Mouse (Mus musculus) cortical plate, adult 2 months (tissue): ENCODE measurements at regions not wholly inside any gene's neighbourhood (a gene's known extent, or its start where the extent isn't known, plus 50 kb on each side); places are given as distances from the start of the nearest gene placed in this dataset.

Source experiments
- CTCF ChIP-seq: fragments of 200-500 bp; IDR thresholded peaks from 2 replicates; pipeline ENCODE4 v1.5.1; 2011; ENCODE audit warnings: mild to moderate bottlenecking, control low read depth, low read length; ENCODE audit not compliant: insufficient read depth; ENCODE audit errors: extremely low read depth
- POLR2A ChIP-seq: fragments of 200-500 bp; IDR thresholded peaks from 2 replicates; pipeline ENCODE4 v1.6.1; 2011; ENCODE audit warnings: mild to moderate bottlenecking, low read length, control low read depth; ENCODE audit not compliant: insufficient read depth; ENCODE audit errors: extremely low read depth

GRCm38 (mm10) chr11:20915182-20915602 lies 84.3 kb upstream of the Lgalsl start:
- no peak for TF ChIP-seq CTCF
- no peak for TF ChIP-seq POLR2A
